Comparison of ENCODE assay signal across 8 mouse cellular contexts in the genomic region with DNA sequence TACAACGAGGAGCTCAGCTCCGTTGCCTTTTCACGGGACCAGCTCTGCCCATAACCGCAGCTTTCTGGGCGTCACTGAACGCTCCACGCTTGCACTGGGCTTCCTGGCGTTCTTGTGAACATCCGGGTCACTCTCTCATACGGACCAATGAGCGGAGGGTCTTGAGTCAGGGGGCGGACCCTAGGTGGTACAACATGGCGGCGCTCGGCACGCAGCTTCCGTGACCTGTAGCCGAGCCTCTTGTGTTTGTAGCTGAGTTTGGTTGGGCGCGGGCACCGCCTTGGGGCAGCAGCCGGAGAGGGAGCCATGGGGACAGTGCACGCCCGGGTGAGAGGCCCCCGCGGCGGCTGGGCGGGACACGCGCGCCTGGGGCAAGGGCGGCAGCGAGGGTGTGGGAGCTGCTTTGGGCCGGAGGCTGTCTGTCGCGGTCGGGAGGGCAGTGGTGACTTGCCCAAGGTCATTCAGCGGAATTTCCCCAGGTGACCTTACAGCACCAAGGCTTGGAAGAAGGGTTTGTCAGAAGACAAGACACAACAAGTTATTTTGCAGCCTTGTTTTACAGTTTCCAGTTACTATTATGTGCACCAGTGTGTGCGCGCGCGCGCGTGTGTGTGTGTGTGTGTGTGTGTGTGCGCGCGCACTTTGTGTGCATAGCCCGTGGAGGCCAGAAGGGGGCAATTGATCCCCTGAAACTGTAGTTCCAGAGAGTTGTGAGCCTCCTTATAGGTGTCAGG. TPM values are rescaled to one million over a fixed set of nuclear protein-coding genes. Genes with fewer than 3 reads are reported as not detected.
DNase-seq lines count a peak whose midpoint lies in the region; ATAC-seq and TF ChIP-seq lines count a peak whose summit lies in the region.

Gene Samm50 (plus strand): TSS at position 184 of the 734 bp plus-strand sequence.

- ATAC-seq in heart, embryonic 11.5 days (replicated peaks; ENCODE audit: insufficient number of reproducible peaks, low FRiP score, low TSS enrichment): peak; percentile 97
- peak; percentile 99 for ATAC-seq in kidney, embryonic 16.5 days (ENCODE audit: low FRiP score, low TSS enrichment)

- peak within 1 kb of the TSS; percentile 83 for H3K4me2 ChIP-seq in heart, embryonic 11.5 days
- H3K4me2 ChIP-seq in kidney, embryonic 16.5 days (replicated peaks; ENCODE audit: low read depth, low read length): peak within 1 kb of the TSS; percentile 62
- peak within 1 kb of the TSS; percentile 85 for H3K4me2 ChIP-seq in myocyte (ENCODE audit: low read depth)

- TF ChIP-seq CTCF in C2C12 (IDR thresholded peaks at IDR 0.05; ENCODE audit: control insufficient read depth, insufficient read depth, insufficient read length): no peak
- TF ChIP-seq CTCF in brain, embryonic 14.5 days (IDR thresholded peaks at IDR 0.05; ENCODE audit: borderline replicate concordance, extremely low read depth, insufficient read depth, insufficient read length): peak; percentile 11; the same call in 1 of the 2 replicates
- 0 out of 2 replicates have a peak, but pooled peaks have one; percentile 22 for TF ChIP-seq CTCF in liver, adult 2 months (IDR thresholded peaks at IDR 0.05; ENCODE audit: low read depth, low read length)

- H3K4me3 ChIP-seq in C2C12 (ENCODE audit: insufficient read depth, poor library complexity, severe bottlenecking): peak within 1 kb of the TSS; percentile 99
- H3K4me3 ChIP-seq in erythroblast, embryonic 14.5 days (replicated peaks): peak within 1 kb of the TSS; percentile 87
- peak within 1 kb of the TSS; percentile 94 for H3K4me3 ChIP-seq in heart, embryonic 11.5 days (ENCODE audit: low read depth, low read length)
- peak within 1 kb of the TSS; percentile 94 for H3K4me3 ChIP-seq in kidney, embryonic 16.5 days (ENCODE audit: low read length)
- H3K4me3 ChIP-seq in liver, adult 2 months (ENCODE audit: insufficient read depth, low read depth, low read length): peak within 1 kb of the TSS; percentile 83
- H3K4me3 ChIP-seq in myocyte: peak within 1 kb of the TSS; percentile 72

- H3K9me3 ChIP-seq in erythroblast, embryonic 14.5 days (ENCODE audit: control insufficient read depth, low read length): no peaks in the 10 kb centered on the region
- no peaks in the 10 kb centered on the region for H3K9me3 ChIP-seq in heart, embryonic 11.5 days (replicated peaks; ENCODE audit: control insufficient read depth, low read length)
- no peaks in the 10 kb centered on the region for H3K9me3 ChIP-seq in kidney, embryonic 16.5 days (ENCODE audit: low read length)

- H3K4me1 ChIP-seq in erythroblast, embryonic 14.5 days (ENCODE audit: control insufficient read depth): peaks cover 42% of the 10 kb centered on the region
- H3K4me1 ChIP-seq in heart, embryonic 11.5 days (ENCODE audit: control insufficient read depth, insufficient read depth, low read length): 0 out of 2 replicates have a peak, but pooled peaks cover 4% of the 10 kb centered on the region
- H3K4me1 ChIP-seq in kidney, embryonic 16.5 days (ENCODE audit: insufficient read depth, low read length): peaks cover 10% of the 10 kb centered on the region
- peaks cover 19% of the 10 kb centered on the region for H3K4me1 ChIP-seq in liver, adult 2 months (ENCODE audit: control insufficient read depth, insufficient read depth, low read length)

- peaks cover 22% of the 10 kb centered on the region for H3K79me3 ChIP-seq in C2C12 (ENCODE audit: low read depth)

- DNase-seq in brain, embryonic 14.5 days (ENCODE audit: low read depth): peak; percentile 98
- peak; percentile 88 for DNase-seq in liver, adult 2 months (ENCODE audit: extremely low read depth, low read depth, low spot score)
- peak; percentile 95 for DNase-seq in splenic B cell, adult 2 months (ENCODE audit: low read depth, low spot score)

- 2% methylated on average over 48 of the region's 48 CpGs for WGBS in heart, embryonic 11.5 days (ENCODE audit: insufficient replicate concordance)
- 4% methylated on average over 48 of the region's 48 CpGs for WGBS in kidney, embryonic 16.5 days
- WGBS in liver, adult 2 months: 4% methylated on average over 48 of the region's 48 CpGs

- H3ac ChIP-seq in C2C12 (ENCODE audit: control insufficient read depth, insufficient read length, low read depth): peak within 1 kb of the TSS; percentile 99
- H3ac ChIP-seq in myocyte (ENCODE audit: control insufficient read depth, insufficient read length): peak within 1 kb of the TSS; percentile 66

- H3K79me2 ChIP-seq in C2C12 (ENCODE audit: control insufficient read depth, insufficient read depth): peaks cover 40% of the 10 kb centered on the region
- H3K79me2 ChIP-seq in liver, adult 2 months (ENCODE audit: control insufficient read depth, insufficient read depth, low read length): no peaks in the 10 kb centered on the region
- H3K79me2 ChIP-seq in myocyte (ENCODE audit: control insufficient read depth, insufficient read depth): peaks cover 18% of the 10 kb centered on the region

- peaks cover 8% of the 10 kb centered on the region for H3K27me3 ChIP-seq in C2C12 (ENCODE audit: control insufficient read depth, insufficient read depth, insufficient read length)
- H3K27me3 ChIP-seq in erythroblast, embryonic 14.5 days (ENCODE audit: control insufficient read depth): no peaks in the 10 kb centered on the region
- no peaks in the 10 kb centered on the region for H3K27me3 ChIP-seq in heart, embryonic 11.5 days (ENCODE audit: control insufficient read depth, insufficient read depth, low read length)
- H3K27me3 ChIP-seq in kidney, embryonic 16.5 days (ENCODE audit: insufficient read depth, low read length): no peaks in the 10 kb centered on the region
- no peaks in the 10 kb centered on the region for H3K27me3 ChIP-seq in liver, adult 2 months (ENCODE audit: control insufficient read depth, insufficient read depth, low read length)
- H3K27me3 ChIP-seq in myocyte (ENCODE audit: control insufficient read depth, insufficient read depth, insufficient read length): peaks cover 7% of the 10 kb centered on the region
- no peaks in the 10 kb centered on the region for H3K27me3 ChIP-seq in splenic B cell, adult 2 months (ENCODE audit: control insufficient read depth, insufficient read depth, low read length, poor library complexity, severe bottlenecking)

- peak within 1 kb of the TSS; percentile 94 for H3K9ac ChIP-seq in heart, embryonic 11.5 days (ENCODE audit: low read depth, low read length)
- peak within 1 kb of the TSS; percentile 91 for H3K9ac ChIP-seq in kidney, embryonic 16.5 days (replicated peaks; ENCODE audit: low read length)
- H3K9ac ChIP-seq in liver, adult 2 months (ENCODE audit: low read depth, low read length): peak within 1 kb of the TSS; percentile 97

- TF ChIP-seq POLR2A in brain, embryonic 14.5 days (IDR thresholded peaks at IDR 0.05; ENCODE audit: borderline replicate concordance, extremely low read depth, insufficient read depth, insufficient read length, poor library complexity, severe bottlenecking): peak; percentile 69; the same call in 1 of the 2 replicates
- TF ChIP-seq POLR2A in liver, adult 2 months (IDR thresholded peaks at IDR 0.05; ENCODE audit: extremely low read depth, insufficient read depth, low read length): peak; percentile 70
- peak; percentile 97 for TF ChIP-seq POLR2A in myocyte (IDR thresholded peaks at IDR 0.05; ENCODE audit: insufficient read length, low read depth)

- peaks cover 19% of the 10 kb centered on the region for H3K36me3 ChIP-seq in C2C12 (ENCODE audit: control insufficient read depth, insufficient read depth)
- peaks cover 40% of the 10 kb centered on the region for H3K36me3 ChIP-seq in erythroblast, embryonic 14.5 days (ENCODE audit: control insufficient read depth)
- no peaks in the 10 kb centered on the region; the same call in 1 of the 2 replicates for H3K36me3 ChIP-seq in heart, embryonic 11.5 days (ENCODE audit: control insufficient read depth, insufficient read depth, low read length)
- H3K36me3 ChIP-seq in kidney, embryonic 16.5 days (ENCODE audit: insufficient read depth, low read length): peaks cover 16% of the 10 kb centered on the region
- peaks cover 7% of the 10 kb centered on the region; the same call in 1 of the 2 replicates for H3K36me3 ChIP-seq in liver, adult 2 months (ENCODE audit: control insufficient read depth, insufficient read depth, low read length)
- peaks cover 16% of the 10 kb centered on the region for H3K36me3 ChIP-seq in myocyte (ENCODE audit: control insufficient read depth, insufficient read depth)
- H3K36me3 ChIP-seq in splenic B cell, adult 2 months (ENCODE audit: control insufficient read depth, insufficient read depth, low read length, poor library complexity, severe bottlenecking): peaks cover 2% of the 10 kb centered on the region

- H3K27ac ChIP-seq in heart, embryonic 11.5 days (ENCODE audit: low read depth, low read length): peak within 1 kb of the TSS; percentile 97
- H3K27ac ChIP-seq in kidney, embryonic 16.5 days (ENCODE audit: low read length): peak within 1 kb of the TSS; percentile 96
- peak within 1 kb of the TSS; percentile 88 for H3K27ac ChIP-seq in liver, adult 2 months (replicated peaks; ENCODE audit: insufficient read depth, low read depth, low read length)

TF ChIP-seq in C2C12, 6 proteins besides CTCF, POLR2A, EP300 and RAD21:
- TF ChIP-seq MYOD1 (IDR thresholded peaks at IDR 0.05; ENCODE audit: control insufficient read depth, insufficient read length, low read depth) (no peak), MAX (IDR thresholded peaks at IDR 0.05) (peak; percentile 89)

TF ChIP-seq in myocyte, 11 proteins besides CTCF, POLR2A, EP300 and RAD21 (continues in another document):
- TF ChIP-seq USF1 (IDR thresholded peaks at IDR 0.05; ENCODE audit: low read depth): peak; percentile 11
- TF ChIP-seq SRF (IDR thresholded peaks at IDR 0.05; ENCODE audit: control insufficient read depth, insufficient read length, low read depth): no peak
- peak; percentile 53 for TF ChIP-seq MAX (IDR thresholded peaks at IDR 0.05; ENCODE audit: low read depth)
- TF ChIP-seq E2F4 (IDR thresholded peaks at IDR 0.05; ENCODE audit: insufficient read depth): no peak
- TF ChIP-seq TCF3 (IDR thresholded peaks at IDR 0.05; ENCODE audit: insufficient read length, low read depth): no peak
- no peak for TF ChIP-seq TCF12 (IDR thresholded peaks at IDR 0.05; ENCODE audit: insufficient read depth, poor library complexity, severe bottlenecking)
- peak; percentile 2 for TF ChIP-seq REST (IDR thresholded peaks at IDR 0.05; ENCODE audit: insufficient read depth, insufficient read length)
- TF ChIP-seq POLR2AphosphoS2 (IDR thresholded peaks at IDR 0.05; ENCODE audit: insufficient read length, low read depth): peak; percentile 99
- peak in 1 of 3 experiments; percentile 10 for TF ChIP-seq MYOD1 (IDR thresholded peaks at IDR 0.05; ENCODE audit: control insufficient read depth in 1 of 3, insufficient read length in 2 of 3, low read depth in 2 of 3)

RNA-seq across cellular contexts. Expression of gene Samm50, which starts in this region (rescaled TPM):
- 123 TPM for polyA plus RNA-seq in C2C12 (2012; fragmentation: generic; extraction: Trizol)
- polyA plus RNA-seq in brain, embryonic 14.5 days (2012; rRNA removed): 18.7 and 30.8 TPM in 2 replicates
- 2.2 and 3.4 TPM in 2 replicates for polyA plus RNA-seq in erythroblast, embryonic 14.5 days (2012)
- polyA plus RNA-seq in heart, embryonic 11.5 days (2014; fragmentation: Nextera tagmentation; extraction: Ambion mirVana): 75.9 and 95.7 TPM in 2 replicates
- polyA plus RNA-seq in kidney, embryonic 16.5 days (2015; fragmentation: Nextera tagmentation; extraction: Ambion mirVana): 136 and 143 TPM in 2 replicates
- total RNA-seq in liver, adult 2 months (2014; rRNA removed): 46.4 and 58.3 TPM in 2 replicates
- 8.8 and 11.5 TPM in 2 replicates for polyA plus RNA-seq in liver, adult 2 months (2012; rRNA removed)
- 116 TPM for polyA plus RNA-seq in myocyte (2012; fragmentation: generic; extraction: Trizol)

Comparison
In these comparisons a context has a peak if more than half of its experiments do, and no peak if none do; other contexts are left out.
1. Peak in every context shown above with its lines: DNase-seq, ATAC-seq, H3K4me3 ChIP-seq and H3K27ac ChIP-seq.